Mouse (Mus musculus): ENCODE results near the gene Arf1.

Arf1 gene

GRCm38 (mm10) chr11:59228122-59228953 lies at the start of gene Arf1:
TSS of gene Arf1 (minus strand) at chr11:59228270.
- DNase-seq (ENCODE audit: low spot score in 2 of 2): peak; percentile 95 to 96

GRCm38 (mm10) chr11:59276877-59277276 lies 48.8 kb upstream of the Arf1 start:
- no peak for DNase-seq (ENCODE audit: low spot score in 2 of 2)

- no peak for DNase-seq (ENCODE audit: low spot score in 2 of 2)
Measured at GRCm38 (mm10) chr11:59274184-59274583, 46.1 kb upstream of the Arf1 start.

GRCm38 (mm10) chr11:59266727-59267126 lies 38.7 kb upstream of the Arf1 start:
- no peak for DNase-seq (ENCODE audit: low spot score in 2 of 2)

- no peak for DNase-seq (ENCODE audit: low spot score in 2 of 2)
Measured at GRCm38 (mm10) chr11:59265154-59265813, 37.2 kb upstream of the Arf1 start.

GRCm38 (mm10) chr11:59264593-59264992 lies 36.5 kb upstream of the Arf1 start:
- DNase-seq (ENCODE audit: low spot score in 2 of 2): no peak

- no peak for DNase-seq (ENCODE audit: low spot score in 2 of 2)
Measured at GRCm38 (mm10) chr11:59263870-59264563, 35.9 kb upstream of the Arf1 start.

- no peak for DNase-seq (ENCODE audit: low spot score in 2 of 2)
Measured at GRCm38 (mm10) chr11:59262308-59262707, 34.2 kb upstream of the Arf1 start.

GRCm38 (mm10) chr11:59260706-59261493 lies 32.8 kb upstream of the Arf1 start:
- peak; percentile 46 to 67 for DNase-seq (ENCODE audit: low spot score in 2 of 2)

GRCm38 (mm10) chr11:59259647-59260046 lies 31.6 kb upstream of the Arf1 start:
- peak in 1 of 2 experiments; percentile 7 for DNase-seq (ENCODE audit: low spot score in 2 of 2)

GRCm38 (mm10) chr11:59248101-59248500 lies 20.0 kb upstream of the Arf1 start:
- no peak for DNase-seq (ENCODE audit: low spot score in 2 of 2)

GRCm38 (mm10) chr11:59243856-59244255 lies 15.8 kb upstream of the Arf1 start:
- DNase-seq (ENCODE audit: low spot score in 2 of 2): no peak

GRCm38 (mm10) chr11:59241841-59242240 lies 13.8 kb upstream of the Arf1 start:
- DNase-seq (ENCODE audit: low spot score in 2 of 2): no peak

GRCm38 (mm10) chr11:59239796-59240195 lies 11.7 kb upstream of the Arf1 start:
- no peak for DNase-seq (ENCODE audit: low spot score in 2 of 2)

GRCm38 (mm10) chr11:59239428-59239785 lies 11.3 kb upstream of the Arf1 start:
- DNase-seq (ENCODE audit: low spot score in 2 of 2): no peak

- DNase-seq (ENCODE audit: low spot score in 2 of 2): peak; percentile 29 to 40
Measured at GRCm38 (mm10) chr11:59238525-59239427, 10.7 kb upstream of the Arf1 start.

GRCm38 (mm10) chr11:59232797-59233196 lies 4.7 kb upstream of the Arf1 start:
- no peak for DNase-seq (ENCODE audit: low spot score in 2 of 2)

GRCm38 (mm10) chr11:59230144-59230760 lies 2.2 kb upstream of the Arf1 start:
- DNase-seq (ENCODE audit: low spot score in 2 of 2): peak; percentile 24 to 57

GRCm38 (mm10) chr11:59227604-59228121 lies 407 bp downstream of the Arf1 start:
- DNase-seq (ENCODE audit: low spot score in 2 of 2): no peak

Measured in spleen, postnatal 36 days (tissue).